Mouse (Mus musculus): ENCODE results near the gene Ccdc84. TPM values are rescaled to one million over a fixed set of nuclear protein-coding genes. Genes with fewer than 3 reads are reported as not detected.

The Ccdc84 gene
- 10 to 100 TPM; 23.7 to 28.9 TPM for total RNA-seq (2023)

DNA sequence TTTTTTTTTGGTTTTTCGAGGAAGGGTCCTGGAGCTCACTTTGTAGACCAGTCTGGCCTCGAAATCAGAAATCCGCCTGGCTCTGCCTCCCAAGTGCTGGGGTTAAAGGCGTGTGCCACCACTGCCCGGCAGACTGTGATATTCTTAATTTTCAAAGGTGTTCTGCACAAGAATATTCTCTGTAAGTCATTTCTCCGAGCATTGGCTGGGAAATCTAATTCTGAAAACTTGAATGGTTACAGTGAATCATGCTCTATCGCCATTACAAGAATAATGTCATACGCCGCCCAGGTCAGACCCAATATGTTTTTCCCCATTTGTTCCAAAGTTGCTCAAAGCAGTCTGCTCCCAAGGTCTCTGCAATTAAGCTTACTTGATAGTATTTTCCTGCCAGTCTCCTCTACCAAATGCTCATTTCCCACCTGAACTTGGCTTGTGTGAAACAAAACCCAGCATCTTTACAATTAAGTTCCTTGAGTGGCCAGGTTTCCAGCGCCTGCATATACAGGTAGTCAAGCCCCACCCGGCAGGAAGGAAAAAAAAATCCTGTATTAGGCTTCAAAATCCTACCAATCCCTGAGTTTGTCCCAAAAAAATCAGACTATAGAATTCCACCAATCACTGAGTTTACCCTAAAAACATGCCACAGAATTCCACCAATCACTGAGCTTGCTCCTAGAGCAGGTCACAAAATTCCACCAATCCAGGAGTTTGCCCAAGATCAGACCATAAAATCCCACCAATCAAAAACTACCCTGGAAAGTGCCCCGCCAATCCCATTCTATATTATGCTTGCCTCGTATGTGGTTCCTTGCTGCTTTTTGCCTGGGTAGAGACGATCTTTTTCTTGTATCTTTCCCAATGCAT lies at the start of gene Ccdc84:
Gene Ccdc84 (minus strand): TSS at position 51 of the 867 bp plus-strand sequence.

DNA sequence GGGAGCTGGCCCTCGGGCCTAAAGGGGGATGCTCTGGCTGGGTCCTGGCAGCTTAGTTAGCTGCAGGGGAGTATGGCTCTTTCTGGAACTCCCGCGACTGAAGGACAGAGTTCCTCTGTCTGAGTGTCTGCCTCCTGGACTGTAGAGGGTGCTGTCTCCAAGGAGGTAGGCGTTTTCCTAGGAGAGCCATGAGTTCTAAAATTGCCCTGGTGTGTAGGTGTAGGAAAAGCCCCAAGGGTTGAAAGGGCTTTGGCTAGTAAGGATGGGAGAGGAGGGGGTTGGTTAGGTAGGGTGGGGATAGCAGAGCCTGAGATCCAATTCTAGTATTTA lies 36.5 kb upstream of the Ccdc84 start, which contains the start of gene Upk2:
Gene Upk2 (minus strand): TSS at position 86 of the 330 bp plus-strand sequence.

DNA sequence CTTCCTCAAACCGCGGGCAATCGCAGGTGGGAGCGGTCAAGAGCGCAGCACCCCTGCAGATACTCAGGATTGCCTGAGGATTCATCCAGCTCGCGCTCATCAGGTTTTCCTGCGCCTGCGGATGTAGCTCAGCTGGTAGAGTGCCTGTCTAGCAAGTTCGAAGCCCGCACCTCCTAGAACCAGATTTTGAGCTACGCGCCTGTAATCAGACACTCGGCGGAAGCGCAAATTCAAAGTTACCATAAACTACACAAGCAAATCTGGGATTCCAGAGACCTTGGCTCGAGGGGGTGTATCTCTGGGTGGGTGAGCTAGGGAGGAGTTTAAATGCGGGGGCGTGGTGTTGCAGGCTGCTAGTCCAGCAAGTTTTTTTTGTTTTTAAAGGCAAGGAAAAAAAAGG lies 22.6 kb upstream of the Ccdc84 start, which contains the start of gene Foxr1:
Gene Foxr1 (minus strand): TSS at position 176 of the 400 bp plus-strand sequence.

DNA sequence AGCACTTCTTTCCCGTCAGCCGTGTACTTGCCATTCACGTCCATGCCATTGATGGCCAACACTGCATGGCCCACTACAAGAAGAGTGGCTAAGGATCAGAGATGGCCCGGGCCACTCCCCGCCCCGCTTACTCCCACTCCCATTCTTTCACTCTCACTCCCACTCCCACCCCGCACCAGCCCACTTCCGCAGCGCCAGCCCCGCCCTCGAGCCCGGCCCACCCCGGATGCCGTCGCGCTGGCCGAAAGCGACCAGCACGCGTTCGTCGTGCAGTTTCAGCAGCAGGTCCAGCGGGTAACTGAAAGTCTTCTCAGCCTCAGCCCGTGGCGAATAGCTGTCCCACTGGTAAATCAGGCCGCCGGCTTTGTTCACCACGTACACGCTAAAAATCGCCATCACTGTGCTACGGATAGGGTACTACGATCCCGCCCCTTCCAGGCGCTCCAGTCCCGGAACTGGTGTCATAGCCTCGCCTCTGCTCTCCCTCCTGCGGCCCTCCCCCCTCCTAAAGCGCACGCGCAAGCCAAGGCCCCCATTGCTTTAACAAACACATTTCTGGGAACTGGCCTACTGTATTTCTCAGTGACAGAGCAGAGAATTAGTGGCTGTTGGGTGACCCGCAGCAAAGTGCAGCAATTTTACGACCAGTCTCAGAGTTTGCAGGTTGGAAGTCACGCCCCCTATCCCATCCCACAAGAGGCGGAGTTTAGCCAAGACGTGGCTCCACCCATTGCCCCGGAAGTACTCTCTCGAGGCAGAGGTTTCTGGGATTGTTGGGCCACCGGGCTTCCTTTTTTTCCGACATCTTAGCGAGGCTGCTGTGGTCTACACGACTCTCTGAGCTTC lies 11.2 kb downstream of the Ccdc84 start, which contains the start of the genes Rps25 and Trappc4:
Gene Rps25 (plus strand): TSS at position 234 of the 846 bp plus-strand sequence.
Gene Trappc4 (minus strand): TSS at position 695 of the 846 bp plus-strand sequence.

DNA sequence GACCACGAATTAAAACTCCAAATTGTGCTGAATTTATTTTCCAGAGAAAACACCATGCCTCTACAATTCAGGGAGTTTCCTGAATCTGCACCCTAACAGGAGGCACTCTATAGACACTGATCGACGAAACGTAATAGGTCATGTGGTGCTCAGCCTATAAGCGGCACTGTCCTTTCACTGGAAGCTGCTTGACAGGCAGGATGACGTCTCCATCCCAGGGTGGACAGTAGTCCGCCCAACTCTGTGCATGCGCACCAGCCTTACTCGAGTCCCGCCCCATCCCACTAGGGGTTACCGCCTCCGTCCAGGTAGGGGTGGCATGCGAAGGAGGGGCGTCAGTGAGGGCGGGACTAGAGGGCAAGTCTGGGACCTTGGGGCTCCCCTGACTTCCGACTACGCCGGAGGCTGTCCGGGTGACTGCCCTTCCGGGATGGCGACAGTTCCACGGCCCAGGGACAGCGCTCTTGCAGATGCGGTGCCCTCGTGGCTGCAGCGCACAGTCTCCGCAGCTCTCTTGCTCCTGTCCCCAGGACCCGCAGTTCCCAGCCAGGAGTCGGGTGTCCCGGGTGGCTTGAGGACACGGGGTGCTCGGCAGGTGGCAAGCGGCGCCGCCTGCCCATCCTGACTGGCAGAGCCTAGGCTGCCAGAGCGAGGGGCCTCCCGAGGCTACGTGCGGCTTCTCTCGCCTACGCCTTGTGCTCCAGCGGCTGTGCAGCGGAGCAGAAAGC lies 21.5 kb downstream of the Ccdc84 start, which contains the start of gene Slc37a4:
Gene Slc37a4 (plus strand): TSS at position 169 of the 728 bp plus-strand sequence.

DNA sequence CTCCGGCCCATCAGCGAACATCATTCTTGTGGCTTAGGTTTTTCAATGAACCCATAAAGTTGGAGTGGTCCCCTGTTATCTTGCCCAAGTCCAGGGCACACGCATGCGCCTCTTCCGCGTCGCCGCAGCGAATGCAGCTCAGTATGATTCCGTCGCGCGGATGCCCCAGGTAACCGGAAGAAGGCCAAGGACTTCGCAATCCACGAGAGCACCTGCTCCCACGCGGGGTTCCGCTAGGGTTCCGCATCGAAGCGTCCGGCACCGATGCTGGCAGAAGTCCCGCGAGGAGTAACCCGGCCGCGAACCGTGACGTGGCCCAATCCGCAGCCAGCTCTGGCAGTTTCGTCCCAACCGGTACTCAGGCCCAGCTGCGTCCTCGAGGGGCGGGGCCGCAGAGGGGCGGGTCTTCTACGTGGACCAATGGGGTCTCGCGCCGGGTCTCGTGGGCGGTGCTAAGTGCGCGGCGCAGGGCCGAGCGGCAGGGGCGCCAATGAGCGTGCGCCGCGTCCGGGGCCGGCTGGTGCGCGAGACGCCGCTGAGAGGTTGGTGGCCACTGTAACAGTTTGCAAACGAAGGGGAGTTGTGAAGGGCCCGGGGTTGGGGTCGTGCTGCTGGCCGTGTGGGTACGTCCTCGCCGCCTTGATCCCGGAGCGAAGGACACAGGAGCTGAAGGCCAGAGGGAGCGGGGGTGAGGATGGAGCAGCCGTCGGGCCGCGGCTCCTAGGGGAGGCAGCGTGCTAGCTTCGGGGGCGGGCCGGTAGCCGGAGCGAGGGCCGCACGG lies 39.1 kb downstream of the Ccdc84 start, which contains the start of gene Hyou1:
Gene Hyou1 (plus strand): TSS at position 437 of the 781 bp plus-strand sequence.

DNA sequence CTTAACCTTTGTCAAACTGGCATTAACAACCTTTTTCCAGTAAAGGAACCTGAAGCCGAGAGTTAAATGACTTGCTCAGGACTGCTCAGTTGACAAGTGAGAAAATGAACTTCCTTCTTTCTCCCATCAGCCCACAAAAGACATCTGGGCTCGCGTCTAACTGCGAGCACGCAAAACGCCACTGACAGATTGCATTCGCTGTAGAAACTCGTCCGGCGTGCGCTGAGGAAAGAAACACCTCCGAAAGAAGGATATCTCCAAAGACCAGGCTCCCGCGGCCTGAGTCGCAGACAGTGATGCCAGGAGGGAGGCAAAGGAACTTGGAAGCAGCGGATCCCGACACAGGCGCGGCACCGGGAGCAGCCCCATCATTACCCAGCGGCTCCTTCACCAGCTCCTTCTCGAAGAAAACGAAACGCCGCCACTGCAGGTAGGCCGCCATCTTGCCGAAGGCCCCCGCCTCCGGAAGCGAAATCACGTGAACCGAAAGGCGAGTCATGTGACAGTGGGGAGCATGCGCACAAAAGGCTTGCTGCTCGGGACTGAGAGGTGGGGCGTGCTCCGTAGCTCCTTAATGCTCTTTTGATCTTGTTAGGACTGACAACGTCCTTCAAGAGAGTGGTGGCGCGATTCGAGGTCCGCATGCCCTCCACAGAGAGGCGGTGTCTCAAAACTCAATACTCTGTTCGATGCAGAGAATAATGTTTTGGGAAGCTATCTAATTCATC lies 57.0 kb downstream of the Ccdc84 start, which contains the start of gene Vps11:
Gene Vps11 (minus strand): TSS at position 481 of the 728 bp plus-strand sequence.

Other genes starting within 250 kb of the Ccdc84 start
- gene Cbl, start 184.5 kb downstream of the Ccdc84 start, total RNA-seq (2023), result 100 to 1,000 TPM; 223 to 230 TPM
- not detected for gene Ccdc153, start 177.9 kb downstream of the Ccdc84 start, total RNA-seq (2023)
- under 1 TPM; 0.49 to 0.58 TPM for gene Pdzd3, start 167.1 kb downstream of the Ccdc84 start, total RNA-seq (2023)
- gene Nlrx1, start 150.0 kb downstream of the Ccdc84 start, total RNA-seq (2023), result 10 to 100 TPM; 39.1 to 44.7 TPM
- gene Abcg4, start 130.0 kb downstream of the Ccdc84 start, total RNA-seq (2023), result not detected
- gene Hinfp, start 112.9 kb downstream of the Ccdc84 start, total RNA-seq (2023), result 10 to 100 TPM; 30.5 to 31.9 TPM
- 10 to 100 TPM; 25.9 to 31.5 TPM for gene C2cd2l, start 98.3 kb downstream of the Ccdc84 start, total RNA-seq (2023)
- gene Dpagt1, start 92.5 kb downstream of the Ccdc84 start, total RNA-seq (2023), result 10 to 100 TPM; 19.9 to 29.9 TPM
- 10 to 100 TPM; 21.6 to 22.2 TPM for gene H2afx, start 83.9 kb downstream of the Ccdc84 start, total RNA-seq (2023)
- 10 to 100 TPM; 19.4 to 20.5 TPM for gene Hmbs, start 74.3 kb downstream of the Ccdc84 start, total RNA-seq (2023)
- 10 to 100 TPM; 42.6 to 42.7 TPM for gene Vps11, start 56.9 kb downstream of the Ccdc84 start, total RNA-seq (2023)
- gene Hyou1, start 39.1 kb downstream of the Ccdc84 start, total RNA-seq (2023), result 100 to 1,000 TPM; 109 TPM
- gene Slc37a4, start 21.7 kb downstream of the Ccdc84 start, total RNA-seq (2023), result 10 to 100 TPM; 18.5 to 22.0 TPM
- gene Rps25, start 11.4 kb downstream of the Ccdc84 start, total RNA-seq (2023), result 1,000 to 10,000 TPM; 1,774 to 1,864 TPM
- 10 to 100 TPM; 50.5 to 54.3 TPM for gene Trappc4, start 11.0 kb downstream of the Ccdc84 start, total RNA-seq (2023)
- not detected for gene Foxr1, start 22.6 kb upstream of the Ccdc84 start, total RNA-seq (2023)
- gene Upk2, start 36.4 kb upstream of the Ccdc84 start, total RNA-seq (2023), result not detected
- gene Bcl9l, start 64.3 kb upstream of the Ccdc84 start, total RNA-seq (2023), result 10 to 100 TPM; 22.6 to 24.3 TPM
- 1 to 10 TPM in 1 of 2 experiments, under 1 TPM in 1; 0.27 to 1.2 TPM for gene Cxcr5, start 143.3 kb upstream of the Ccdc84 start, total RNA-seq (2023)
- 100 to 1,000 TPM; 132 to 134 TPM for gene Ddx6, start 186.3 kb upstream of the Ccdc84 start, total RNA-seq (2023)

Data from monocyte, adult 59 days (primary cell).